Mouse (Mus musculus): ENCODE results near the gene Thy1.

DNA sequence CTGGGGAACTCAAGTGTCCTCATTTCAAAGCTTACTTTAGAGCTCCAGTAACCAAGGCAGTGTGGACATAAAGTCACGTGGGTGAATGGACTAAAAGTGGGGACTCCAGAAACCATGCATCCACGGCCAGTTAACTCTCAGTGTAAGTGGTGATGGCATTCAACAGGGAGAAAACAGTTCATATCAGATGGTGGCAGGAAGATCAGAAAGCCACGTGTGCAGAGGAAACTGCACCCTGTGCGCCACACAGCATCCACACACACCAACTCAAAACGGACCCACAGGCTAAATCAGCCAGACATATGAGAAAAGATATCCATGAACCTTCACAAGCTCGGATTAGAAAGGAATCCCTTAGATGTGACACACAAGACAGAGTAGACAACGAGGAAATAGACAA lies 23.2 kb upstream of the Thy1 start:
- no peak for TF ChIP-seq GATA1 (IDR thresholded peaks at IDR 0.05; ENCODE audit: low read depth, low read length)
- no peak for TF ChIP-seq CTCF (IDR thresholded peaks at IDR 0.05 in 2 of 3, conservative IDR thresholded peaks at IDR 0.05 in 1 of 3; ENCODE audit: control insufficient read depth in 1 of 3, insufficient read depth in 1 of 3, low read depth in 2 of 3, low read length in 3 of 3, poor library complexity in 1 of 3, severe bottlenecking in 1 of 3)
